Mouse (Mus musculus) C2C12 (cell line): ENCODE results near the gene Tap2.

Experiments
- CEBPB ChIP-seq: IDR thresholded peaks from one replicate; pipeline ENCODE4 v1.6.1; 2011; ENCODE audit warnings: low read depth, mild to moderate bottlenecking, control low read depth, moderate library complexity
- CTCF ChIP-seq: IDR thresholded peaks from one replicate; pipeline ENCODE4 v1.5.1; 2011; ENCODE audit not compliant: control insufficient read depth, insufficient read depth, insufficient read length
- FOSL1 ChIP-seq: IDR thresholded peaks from one replicate; pipeline ENCODE4 v1.8.0; 2011; ENCODE audit warnings: mild to moderate bottlenecking, low read length; ENCODE audit not compliant: poor library complexity, insufficient read depth, severe bottlenecking
- MAX ChIP-seq: IDR thresholded peaks from one replicate; pipeline ENCODE4 v1.6.1; 2011; ENCODE audit warnings: mild to moderate bottlenecking, control low read depth
- MYOD1 ChIP-seq: IDR thresholded peaks from one replicate; pipeline ENCODE4 v1.6.1; 2011; ENCODE audit warnings: low read depth; ENCODE audit not compliant: control insufficient read depth, insufficient read length
- USF1 ChIP-seq: IDR thresholded peaks from one replicate; pipeline ENCODE4 v1.6.1; 2011; ENCODE audit warnings: low read depth, mild to moderate bottlenecking, control low read depth, moderate library complexity

- TF ChIP-seq MAX (no peak), CTCF (no peak), MYOD1 (no peak), CEBPB (no peak), USF1 (no peak), FOSL1 (no peak)
Observed at GRCm38 (mm10) chr17:34256501-34256900, 53.2 kb downstream of the Tap2 start.
